Mouse (Mus musculus): ENCODE data around the gene Ddias. TPM values are rescaled to one million over a fixed set of nuclear protein-coding genes. Genes with fewer than 3 reads are reported as not detected.
A peak's percentile ranks its signal among the peaks of the same experiment; 100 is the strongest.

Gene Ddias
- total RNA-seq, 2 experiments from 2014 or later, result 12.8 to 22.5 TPM

- no peak for ATAC-seq (replicated peaks; ENCODE audit: poor library complexity)
Observed at GRCm38 (mm10) chr7:92870161-92870560, 3.9 kb downstream of the Ddias start.

GRCm38 (mm10) chr7:92866526-92866925 is 7.5 kb downstream of the Ddias start:
- ATAC-seq (replicated peaks; ENCODE audit: poor library complexity), result peak; percentile 83

DNA sequence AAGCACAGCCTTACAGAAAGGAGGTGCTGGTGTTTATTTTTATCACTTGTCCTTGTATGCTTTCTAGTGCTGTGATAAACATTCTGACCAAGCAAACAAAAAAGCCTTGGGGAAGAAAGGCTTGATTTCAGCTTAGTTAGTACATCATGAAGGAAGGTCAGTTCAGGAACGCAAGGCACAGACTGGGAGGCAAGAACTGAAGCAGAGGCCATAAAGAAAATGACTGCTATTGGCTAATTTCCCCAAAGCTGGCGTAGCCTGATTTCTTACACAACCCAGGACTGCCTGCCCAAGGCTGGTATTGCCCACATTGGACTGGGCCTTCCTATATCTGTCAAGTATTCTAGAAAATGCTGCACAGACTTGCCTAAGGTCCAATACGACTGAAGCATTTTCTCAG is 25.8 kb downstream of the Ddias start:
- no peak; the same call in 1 of the 2 replicates for ATAC-seq (replicated peaks; ENCODE audit: poor library complexity)

GRCm38 (mm10) chr7:92842254-92842653 is 31.8 kb downstream of the Ddias start:
- no peak for ATAC-seq (replicated peaks; ENCODE audit: poor library complexity)

GRCm38 (mm10) chr7:92837907-92838306 is 36.1 kb downstream of the Ddias start:
- ATAC-seq (replicated peaks; ENCODE audit: poor library complexity), result no peak

- peak; percentile 93 for ATAC-seq (replicated peaks; ENCODE audit: poor library complexity)
Observed at GRCm38 (mm10) chr7:92837226-92837625, 36.8 kb downstream of the Ddias start.

DNA sequence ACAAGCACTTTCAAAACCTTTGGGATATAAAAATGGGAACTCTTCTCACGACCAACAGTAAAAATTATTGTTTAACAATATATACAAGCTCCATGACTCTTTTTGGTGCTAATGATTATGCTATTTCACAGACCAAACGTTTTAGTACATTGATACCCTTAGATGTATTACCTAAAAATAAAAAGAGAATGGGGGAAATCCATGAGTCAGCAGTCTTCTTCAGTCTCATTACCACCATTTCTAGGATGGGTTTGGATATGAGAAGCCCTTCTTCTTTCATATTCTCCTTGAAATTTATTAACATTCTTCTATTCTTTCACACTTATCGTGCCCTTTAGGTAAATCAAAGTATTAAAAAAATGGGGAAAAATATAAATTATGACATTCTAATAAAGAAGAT is 37.6 kb downstream of the Ddias start:
- ATAC-seq (replicated peaks; ENCODE audit: poor library complexity), result no peak

- no peak for ATAC-seq (replicated peaks; ENCODE audit: poor library complexity)
Observed at GRCm38 (mm10) chr7:92834391-92834790, 39.7 kb downstream of the Ddias start.

GRCm38 (mm10) chr7:92832395-92832794 is 41.7 kb downstream of the Ddias start:
- peak; percentile 77 for ATAC-seq (replicated peaks; ENCODE audit: poor library complexity)

- no peak for ATAC-seq (replicated peaks; ENCODE audit: poor library complexity)
Observed at GRCm38 (mm10) chr7:92827981-92828380, 46.1 kb downstream of the Ddias start.

DNA sequence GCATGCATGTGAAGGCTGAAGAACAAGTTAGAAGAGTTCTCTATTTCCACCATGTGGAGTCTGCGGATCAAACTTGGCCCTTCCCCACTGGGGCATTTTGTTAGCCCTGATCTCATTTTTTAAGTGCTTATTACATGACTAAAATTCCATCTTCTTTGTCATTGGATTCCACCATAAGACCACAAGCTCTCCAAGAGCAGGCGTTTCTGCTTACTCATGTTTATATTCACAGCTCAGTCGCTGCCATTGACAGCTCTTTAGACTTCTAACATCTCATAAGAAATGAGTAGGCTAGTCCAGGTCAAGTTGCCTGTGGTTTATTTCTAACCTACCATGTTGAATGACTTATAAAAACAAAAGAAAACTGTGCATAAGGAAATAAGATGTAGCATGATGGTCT is 47.8 kb downstream of the Ddias start:
- no peak for ATAC-seq (replicated peaks; ENCODE audit: poor library complexity)

DNA sequence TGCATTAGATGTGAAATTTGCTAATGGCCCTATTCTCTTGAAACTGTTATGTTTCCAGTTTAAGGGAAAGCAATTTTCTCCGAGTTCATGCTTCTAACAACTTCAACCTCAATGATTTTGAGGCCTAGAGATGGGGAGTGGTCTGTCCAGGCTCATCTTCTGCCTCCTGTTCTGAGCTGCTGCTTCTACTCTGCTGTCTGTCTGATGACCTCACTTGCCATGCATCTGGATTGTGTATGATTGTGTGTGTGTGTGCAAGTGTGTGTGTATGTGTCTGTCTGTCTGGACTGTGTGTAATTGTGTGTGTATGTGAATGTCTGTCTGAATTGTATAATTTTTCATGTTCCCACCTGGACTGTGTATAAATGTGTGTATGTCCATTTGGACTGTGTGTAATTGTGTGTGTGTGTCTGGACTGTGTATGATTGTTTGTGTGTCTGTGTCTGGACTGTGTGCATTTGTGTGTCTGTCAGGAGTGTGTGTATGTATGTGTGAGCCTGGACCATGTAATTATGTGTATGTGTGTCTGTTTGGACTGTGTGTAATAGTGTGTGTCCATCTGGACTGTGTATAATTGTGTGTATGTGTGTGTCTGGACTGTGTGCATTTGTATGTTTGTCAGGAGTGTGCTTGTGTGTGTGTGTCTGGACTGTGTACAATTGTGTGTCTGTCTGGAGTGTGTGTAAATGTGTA is 51.5 kb downstream of the Ddias start:
- ATAC-seq (replicated peaks; ENCODE audit: poor library complexity), result no peak

GRCm38 (mm10) chr7:92821871-92822270 is 52.2 kb downstream of the Ddias start:
- ATAC-seq (replicated peaks; ENCODE audit: poor library complexity), result no peak

DNA sequence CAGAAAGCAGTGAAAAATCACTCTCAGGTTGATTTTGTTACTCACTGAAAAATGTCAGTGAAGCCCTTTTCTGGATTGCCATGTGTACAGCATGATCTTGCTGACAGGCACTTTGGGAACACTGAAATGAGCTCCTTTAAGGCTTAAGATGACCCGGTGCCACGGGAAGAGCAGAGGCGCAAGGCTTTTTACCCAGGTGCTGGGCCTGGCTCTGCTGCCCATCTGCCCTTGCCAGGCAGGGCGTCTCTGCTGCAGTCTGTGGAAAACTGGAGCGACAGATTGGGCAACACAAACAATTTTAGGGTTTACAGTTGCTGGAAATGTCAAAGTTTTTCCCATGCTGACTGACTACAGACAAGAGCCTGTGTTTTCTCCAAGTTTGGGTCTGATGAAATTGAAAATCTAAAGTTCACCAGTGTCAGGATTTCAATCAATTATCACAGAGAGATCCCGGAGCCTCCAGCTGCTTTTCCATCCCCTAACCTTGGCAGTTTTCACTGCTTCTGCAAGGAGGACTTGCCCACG is 53.0 kb downstream of the Ddias start:
- no peak for ATAC-seq (replicated peaks; ENCODE audit: poor library complexity)

- ATAC-seq (replicated peaks; ENCODE audit: poor library complexity), result no peak
Observed at GRCm38 (mm10) chr7:92820410-92820809, 53.6 kb downstream of the Ddias start.

GRCm38 (mm10) chr7:92819656-92820055 is 54.4 kb downstream of the Ddias start:
- ATAC-seq (replicated peaks; ENCODE audit: poor library complexity), result no peak

DNA sequence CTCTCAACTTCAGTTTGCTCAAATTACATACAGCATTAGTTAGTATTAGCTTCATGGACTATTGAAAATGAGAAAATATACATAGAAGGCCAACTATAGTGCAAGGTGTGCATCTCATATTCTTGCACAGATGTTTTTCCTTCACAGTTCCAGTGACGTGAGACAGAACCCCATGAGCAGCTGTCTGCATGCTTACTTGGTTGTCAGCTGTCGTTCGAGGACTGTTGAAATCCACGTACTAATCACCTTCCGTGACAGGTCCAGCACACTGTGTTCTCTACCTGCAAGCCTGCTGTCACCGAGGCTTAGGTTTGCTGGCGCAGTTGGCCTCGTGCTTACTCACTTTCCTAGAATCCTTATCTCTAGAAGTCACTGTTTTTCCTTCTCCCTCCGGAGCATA is 56.2 kb downstream of the Ddias start:
- ATAC-seq (replicated peaks; ENCODE audit: poor library complexity), result no peak

- ATAC-seq (replicated peaks; ENCODE audit: poor library complexity), result peak; percentile 87
Observed at GRCm38 (mm10) chr7:92817242-92817641, 56.8 kb downstream of the Ddias start.

GRCm38 (mm10) chr7:92811667-92812279 is 62.3 kb downstream of the Ddias start:
- ATAC-seq (replicated peaks; ENCODE audit: poor library complexity), result no peak
